Mouse (Mus musculus) CH12.LX (cell line): ENCODE results near the gene Ube2l3. TPM values are rescaled to one million over a fixed set of nuclear protein-coding genes. Genes with fewer than 3 reads are reported as not detected.
A peak's percentile ranks its signal among the peaks of the same experiment; 100 is the strongest.

ENCODE experiments used
- DNase-seq: peaks from one replicate; pipeline ENCODE4 v3.0.0-alpha.2; 2013; ENCODE audit errors: extremely low read depth
- H3K27ac ChIP-seq: 2 replicates; pipeline ENCODE4 v1.5.1; 2012; ENCODE audit warnings: low read depth, mild to moderate bottlenecking, control low read depth, moderate library complexity; ENCODE audit not compliant: insufficient read depth
- H3K27me3 ChIP-seq: replicated peaks from 2 replicates; pipeline ENCODE3; 2012; ENCODE audit warnings: inconsistent platforms
- H3K36me3 ChIP-seq, 2 experiments: replicated peaks in 1 of 2; 2 replicates each; pipeline versions ENCODE3 to v1.6.1; 2012; ENCODE audit warnings: inconsistent platforms in 1 of 2, low read length in 1 of 2, mild to moderate bottlenecking in 1 of 2, mixed read lengths in 1 of 2, moderate library complexity in 1 of 2; ENCODE audit not compliant: control insufficient read depth in 1 of 2, insufficient read depth in 1 of 2
- H3K4me1 ChIP-seq, 2 experiments: 2 replicates each; pipeline ENCODE4 v1.6.1; 2012; ENCODE audit warnings: inconsistent platforms in 1 of 2, moderate library complexity in 1 of 2; ENCODE audit not compliant: insufficient read depth in 2 of 2, control insufficient read depth in 1 of 2
- H3K4me2 ChIP-seq: 2 replicates; pipeline ENCODE4 v1.6.1; 2012; ENCODE audit warnings: low read depth, mild to moderate bottlenecking, control low read depth; ENCODE audit not compliant: poor library complexity, insufficient read depth, severe bottlenecking
- H3K4me3 ChIP-seq, 3 experiments: fragments of 150-350 bp in 1 of 3; sonication (generic) in 1 of 3; replicated peaks in 1 of 3; 2 replicates each; pipeline versions ENCODE3 to v1.5.1; 2011 to 2012; ENCODE audit warnings: low read depth in 2 of 3, low read length in 2 of 3, mild to moderate bottlenecking in 2 of 3, moderate library complexity in 2 of 3, control low read depth in 1 of 3, improper control_type of control experiment in 1 of 3, inconsistent platforms in 1 of 3, mixed read lengths in 1 of 3; ENCODE audit not compliant: poor library complexity in 1 of 3
- H3K79me2 ChIP-seq: replicated peaks from 2 replicates; pipeline ENCODE4 v1.6.1; 2012; ENCODE audit warnings: mild to moderate bottlenecking, moderate library complexity; ENCODE audit not compliant: control insufficient read depth, poor library complexity, insufficient read depth, severe bottlenecking; ENCODE audit errors: extremely low read depth
- H3K9ac ChIP-seq: 2 replicates; pipeline ENCODE4 v1.6.1; 2012; ENCODE audit warnings: low read depth, mild to moderate bottlenecking, control low read depth, moderate library complexity; ENCODE audit not compliant: insufficient read depth
- H3K9me3 ChIP-seq: replicated peaks from 2 replicates; pipeline ENCODE3; 2012; ENCODE audit warnings: low read length, inconsistent platforms, mixed read lengths
- BHLHE40 ChIP-seq: IDR thresholded peaks from 2 replicates; pipeline ENCODE4 v1.6.1; 2011; ENCODE audit warnings: mild to moderate bottlenecking, low read depth, low read length, improper control_type of control experiment
- CHD1 ChIP-seq: IDR thresholded peaks from 2 replicates; pipeline ENCODE4 v1.6.1; 2012; ENCODE audit warnings: low read depth, low read length, improper control_type of control experiment, inconsistent platforms
- CHD2 ChIP-seq: IDR thresholded peaks from 2 replicates; pipeline ENCODE4 v1.6.1; 2011; ENCODE audit warnings: low read length, improper control_type of control experiment
- CTCF ChIP-seq, 2 experiments: IDR thresholded peaks in 1 of 2; conservative IDR thresholded peaks in 1 of 2; 2 replicates each; pipeline ENCODE4 v1.5.1; 2011 to 2012; ENCODE audit warnings: low read depth in 2 of 2, low read length in 2 of 2, improper control_type of control experiment in 1 of 2, inconsistent platforms in 1 of 2, mild to moderate bottlenecking in 1 of 2, moderate library complexity in 1 of 2
- ELF1 ChIP-seq: IDR thresholded peaks from 2 replicates; pipeline ENCODE4 v1.6.1; 2014; ENCODE audit warnings: low read depth, mild to moderate bottlenecking, inconsistent platforms, low read length, improper control_type of control experiment
- ETS1 ChIP-seq: conservative IDR thresholded peaks from 2 replicates; pipeline ENCODE4 v1.6.1; 2012; ENCODE audit warnings: low read depth, mild to moderate bottlenecking, inconsistent platforms, low read length, improper control_type of control experiment, moderate library complexity
- GABPA ChIP-seq: IDR thresholded peaks from 2 replicates; pipeline ENCODE4 v1.6.1; 2012; ENCODE audit warnings: low read depth, low read length, improper control_type of control experiment, inconsistent platforms; ENCODE audit not compliant: insufficient replicate concordance
- HCFC1 ChIP-seq: IDR thresholded peaks from 2 replicates; pipeline ENCODE4 v1.6.1; 2012; ENCODE audit warnings: low read depth, mild to moderate bottlenecking, inconsistent platforms, low read length, improper control_type of control experiment
- MYC ChIP-seq: IDR thresholded peaks from 2 replicates; pipeline ENCODE4 v1.6.1; 2011; ENCODE audit warnings: low read depth, mild to moderate bottlenecking, improper control_type of control experiment, low read length
- PAX5 ChIP-seq: IDR thresholded peaks from 2 replicates; pipeline ENCODE4 v1.6.1; 2012; ENCODE audit warnings: low read length, inconsistent platforms, mixed read lengths
- POLR2A ChIP-seq: IDR thresholded peaks from 2 replicates; pipeline ENCODE4 v1.6.1; 2011; ENCODE audit warnings: low read depth, mild to moderate bottlenecking, improper control_type of control experiment, low read length
- POLR2AphosphoS2 ChIP-seq: IDR thresholded peaks from 2 replicates; pipeline ENCODE4 v1.6.1; 2011; ENCODE audit warnings: low read depth, low read length, improper control_type of control experiment
- SMC3 ChIP-seq: IDR thresholded peaks from 2 replicates; pipeline ENCODE4 v1.6.1; 2011; ENCODE audit warnings: low read depth, low read length, improper control_type of control experiment
- TBP ChIP-seq: conservative IDR thresholded peaks from 2 replicates; pipeline ENCODE4 v1.6.1; 2011; ENCODE audit warnings: low read depth, low read length, improper control_type of control experiment
- TCF12 ChIP-seq: IDR thresholded peaks from 2 replicates; pipeline ENCODE4 v1.6.1; 2014; ENCODE audit warnings: low read depth, mild to moderate bottlenecking, inconsistent platforms, low read length, improper control_type of control experiment
- UBTF ChIP-seq: IDR thresholded peaks from 2 replicates; pipeline ENCODE4 v1.6.1; 2012; ENCODE audit warnings: low read depth, mild to moderate bottlenecking, inconsistent platforms, low read length, improper control_type of control experiment, moderate library complexity
- ZMIZ1 ChIP-seq: IDR thresholded peaks from 2 replicates; pipeline ENCODE4 v1.6.1; 2012; ENCODE audit warnings: low read depth, mild to moderate bottlenecking, inconsistent platforms, low read length, improper control_type of control experiment
- dilution Hi-C: fragments of 300-500 bp; cut with MboI; formaldehyde crosslinking; loops from 2 replicates; pipeline ENCODE4 v1.14.3; 2020; ENCODE audit warnings: low sequenced_read_pairs; ENCODE audit not compliant: extremely low pct_unique_long_range_greater_than_20kb, extremely low pct_ligation_motif_present
- in situ Hi-C: fragments of 300-500 bp; cut with MboI; formaldehyde crosslinking; loops from 3 replicates; pipeline ENCODE4 v1.14.3; 2019; ENCODE audit warnings: low sequenced_read_pairs, low pct_ligation_motif_present, low pct_unique_long_range_greater_than_20kb, mixed read lengths
- polyA plus RNA-seq: library from polyadenylated mRNA; unstranded; fragments of >175 nt; gene quantifications from 2 replicates; pipeline ENCODE4 v1.2.1, GENCODE M21; 2012; ENCODE audit warnings: low read depth; ENCODE audit not compliant: insufficient read length
- total RNA-seq, 2 experiments: library from RNA; depleted of rRNA; stranded (reverse); fragments of 300-350 nt in 1 of 2; fragments of >200 nt in 1 of 2; gene quantifications; 2 replicates each; pipeline ENCODE4 v1.2.3; 2012 to 2014

Gene Ube2l3
- total and polyA plus RNA-seq, 3 experiments, result 156 to 386 (median 302) TPM

GRCm38 (mm10) chr16:17151874-17152273 is 50.6 kb downstream of the Ube2l3 start:
- Histone ChIP-seq H3K9ac (no peak overlapping the region), H3K27ac (no peak overlapping the region), H3K36me3 (peaks cover 54 to 68% of the 10 kb centered on the region in 2 experiments), H3K27me3 (no peaks in the 10 kb centered on the region), H3K9me3 (no peaks in the 10 kb centered on the region), H3K79me2 (peaks cover 10% of the 10 kb centered on the region), H3K4me1 (peaks cover 7 to 20% of the 10 kb centered on the region in 2 experiments), H3K4me2 (no peak overlapping the region), H3K4me3 (no peak overlapping the region)
- DNase-seq, result no peak
- in situ Hi-C loops (no loop called here), dilution Hi-C loops (no loop called here)
- TF ChIP-seq HCFC1 (no peak), GABPA (no peak), CHD1 (no peak), ETS1 (no peak), POLR2AphosphoS2 (no peak), TCF12 (no peak), POLR2A (no peak)

- Histone ChIP-seq H3K4me3 (no peak overlapping the region), H3K27me3 (no peaks in the 10 kb centered on the region), H3K4me1 (peaks cover 7 to 24% of the 10 kb centered on the region in 2 experiments), H3K9me3 (no peaks in the 10 kb centered on the region), H3K4me2 (no peak overlapping the region), H3K9ac (no peak overlapping the region), H3K27ac (peak overlapping the region; percentile 2; the same call in 1 of the 2 replicates), H3K79me2 (peaks cover 4% of the 10 kb centered on the region), H3K36me3 (peaks cover 44 to 58% of the 10 kb centered on the region in 2 experiments)
- in situ Hi-C loops, result no loop called here
- TF ChIP-seq PAX5, result no peak
- TF ChIP-seq POLR2AphosphoS2, result peak; percentile 74
- TF ChIP-seq ZMIZ1, result peak; percentile 1; the same call in 1 of the 2 replicates
- peak; percentile 35; the same call in 1 of the 2 replicates for TF ChIP-seq POLR2A
- dilution Hi-C loops, result no loop called here
- no peak for DNase-seq
Measured at GRCm38 (mm10) chr16:17150520-17151258, 51.8 kb downstream of the Ube2l3 start.

- H3K9ac ChIP-seq, result peak overlapping the region; percentile 64
- H3K4me3 ChIP-seq, result peak overlapping the region; percentile 73 to 83 (median 80)
- peak in 1 of 2 experiments; percentile 70; a peak in 2 of 4 replicates for TF ChIP-seq CTCF (conservative IDR thresholded peaks at IDR 0.05 in 1 of 2, IDR thresholded peaks at IDR 0.05 in 1 of 2; ENCODE audit: low read depth in 2 of 2, low read length in 2 of 2)
- peak; percentile 80 for TF ChIP-seq BHLHE40
- peak; percentile 64; the same call in 1 of the 2 replicates for TF ChIP-seq UBTF
- peak; percentile 60 for TF ChIP-seq POLR2A
- peak; percentile 27; the same call in 1 of the 2 replicates for TF ChIP-seq MYC
- 0 out of 2 replicates have a peak, but pooled peaks have one; percentile 33 for TF ChIP-seq CHD1
- TF ChIP-seq CHD2, result no peak
- no peak for TF ChIP-seq TBP
- peak; percentile 13 for TF ChIP-seq HCFC1
- TF ChIP-seq SMC3, result peak; percentile 40
- peak; percentile 56; the same call in 1 of the 2 replicates for TF ChIP-seq ELF1
- TF ChIP-seq PAX5, result no peak
- peaks cover 4% of the 10 kb centered on the region; the same call in 1 of the 2 replicates for H3K79me2 ChIP-seq
- H3K27me3 ChIP-seq, result no peaks in the 10 kb centered on the region
- peak overlapping the region; percentile 91 for H3K4me2 ChIP-seq
- in situ Hi-C loops, result no loop called here
- H3K9me3 ChIP-seq, result no peaks in the 10 kb centered on the region
- peak; percentile 87 for DNase-seq
- H3K27ac ChIP-seq, result no peak overlapping the region
- peaks cover 22 to 54% of the 10 kb centered on the region in 2 experiments for H3K36me3 ChIP-seq
- dilution Hi-C loops, result no loop called here
- H3K4me1 ChIP-seq, result peaks cover 7 to 40% of the 10 kb centered on the region in 2 experiments
Measured at GRCm38 (mm10) chr16:17148084-17148483, 54.4 kb downstream of the Ube2l3 start.
